Mouse (Mus musculus) limb, embryonic 14.5 days (tissue): ENCODE measurements at regions not wholly inside any gene's neighbourhood (a gene's known extent, or its start where the extent isn't known, plus 50 kb on each side); places are given as distances from the start of the nearest gene placed in this dataset.

ENCODE experiments used
- ATAC-seq: fragments of 200-750 bp; cut with Nextera tagmentation; 2 replicates; pipeline ENCODE4 v1.8.0; 2017; ENCODE audit warnings: low read depth, moderate number of reproducible peaks, moderate TSS enrichment; ENCODE audit not compliant: low FRiP score
- DNase-seq: peaks from one replicate; pipeline ENCODE4 v3.0.0-alpha.2; 2015; ENCODE audit warnings: low spot score
- H3K27ac ChIP-seq: fragments of 300-500 bp; sonication (generic); replicated peaks from 2 replicates; pipeline ENCODE4 v1.5.1; 2014; ENCODE audit warnings: low read depth, mild to moderate bottlenecking, low read length, moderate library complexity, mixed read lengths
- H3K27me3 ChIP-seq: fragments of 300-500 bp; sonication (generic); 2 replicates; pipeline ENCODE4 v1.6.1; 2014; ENCODE audit warnings: low read length, mixed read lengths; ENCODE audit not compliant: control insufficient read depth, insufficient read depth
- H3K36me3 ChIP-seq: fragments of 300-500 bp; sonication (generic); 2 replicates; pipeline ENCODE4 v1.6.1; 2014; ENCODE audit warnings: mild to moderate bottlenecking, low read length, moderate library complexity, mixed read lengths; ENCODE audit not compliant: control insufficient read depth, insufficient read depth
- H3K4me1 ChIP-seq: fragments of 300-500 bp; sonication (generic); 2 replicates; pipeline ENCODE4 v1.6.1; 2014; ENCODE audit warnings: antibody characterized with exemption, low read length, mixed read lengths; ENCODE audit not compliant: control insufficient read depth, insufficient read depth
- H3K4me2 ChIP-seq: fragments of 300-500 bp; sonication (generic); replicated peaks from 2 replicates; pipeline ENCODE4 v1.6.1; 2014; ENCODE audit warnings: low read depth, mild to moderate bottlenecking, low read length, moderate library complexity; ENCODE audit not compliant: severe bottlenecking
- H3K4me3 ChIP-seq: fragments of 300-500 bp; sonication (generic); replicated peaks from 2 replicates; pipeline ENCODE4 v1.5.1; 2014; ENCODE audit warnings: low read length
- H3K9ac ChIP-seq: fragments of 300-500 bp; sonication (generic); 2 replicates; pipeline ENCODE4 v1.6.1; 2014; ENCODE audit warnings: mild to moderate bottlenecking, low read depth, low read length, moderate library complexity; ENCODE audit not compliant: severe bottlenecking
- H3K9me3 ChIP-seq: fragments of 300-500 bp; sonication (generic); 2 replicates; pipeline ENCODE4 v1.6.1; 2016; ENCODE audit warnings: low read length; ENCODE audit not compliant: control insufficient read depth
- POLR2A ChIP-seq: fragments of 200-500 bp; IDR thresholded peaks from 2 replicates; pipeline ENCODE4 v1.8.0; 2012; ENCODE audit warnings: inconsistent platforms, mild to moderate bottlenecking, moderate library complexity, borderline replicate concordance; ENCODE audit not compliant: insufficient read depth, insufficient read length; ENCODE audit errors: extremely low read depth
- WGBS: fragments of 180-500 bp; shearing (Covaris S2); extraction: QIAGEN DNeasy Blood & Tissue Kit; methylation state at CpG from one replicate; pipeline ENCODE4 v1.1.7; 2014; 5-methylcytosine and 5-hydroxymethylcytosine counted together

DNA sequence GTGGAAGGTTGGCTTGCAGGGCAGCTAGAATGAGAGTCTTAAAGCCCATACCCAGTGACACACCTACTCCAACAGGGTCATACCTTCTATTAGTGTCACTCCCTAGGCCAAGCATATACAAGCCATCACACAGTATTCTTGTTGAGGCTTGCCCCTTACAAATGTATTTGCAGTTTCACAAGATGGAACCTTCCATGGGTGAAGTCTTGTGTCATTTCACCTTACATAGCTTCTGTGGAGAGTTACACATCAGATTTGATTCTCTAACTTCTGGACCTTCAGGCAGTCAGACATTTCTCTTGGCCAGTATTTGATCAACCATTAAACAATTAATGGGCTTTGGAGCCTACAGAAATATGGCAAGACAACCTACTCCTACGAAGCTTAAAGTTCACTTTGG is 210.6 kb upstream of the Tbl1xr1 start:
- Histone ChIP-seq H3K27ac (no peak overlapping the region), H3K9ac (no peak overlapping the region), H3K4me2 (no peak overlapping the region), H3K4me3 (no peak overlapping the region), H3K4me1 (no peaks in the 10 kb centered on the region), H3K27me3 (no peaks in the 10 kb centered on the region), H3K9me3 (no peaks in the 10 kb centered on the region), H3K36me3 (no peaks in the 10 kb centered on the region)
- DNase-seq, result no peak
- ATAC-seq, result no peak
- no peak for TF ChIP-seq POLR2A
- 86% methylated on average over 1 of the region's 1 CpGs for WGBS

DNA sequence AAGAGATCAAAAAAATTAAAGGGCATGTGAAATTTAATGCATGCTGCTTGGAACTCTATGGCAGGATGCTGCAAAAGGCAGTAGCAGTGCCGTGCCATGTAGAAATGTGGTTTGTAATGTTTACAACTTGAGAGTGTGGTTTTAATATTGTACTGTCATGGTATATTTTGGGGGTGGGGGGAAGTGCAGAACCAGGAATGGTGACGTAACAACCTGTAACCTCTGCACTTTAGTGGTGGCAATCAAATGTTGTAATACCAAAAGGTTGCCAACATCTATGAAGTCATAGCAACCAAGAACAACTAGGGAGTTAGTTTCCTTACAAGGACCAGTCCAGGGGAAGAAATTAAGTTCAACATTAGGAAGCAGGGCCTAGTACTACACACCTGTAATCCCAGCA is 198.1 kb upstream of the Tbl1xr1 start:
- ATAC-seq (no peak), DNase-seq (no peak)
- Histone ChIP-seq H3K27ac (no peak overlapping the region), H3K9ac (no peak overlapping the region), H3K4me2 (no peak overlapping the region), H3K9me3 (no peaks in the 10 kb centered on the region), H3K4me3 (no peak overlapping the region), H3K36me3 (no peaks in the 10 kb centered on the region), H3K27me3 (no peaks in the 10 kb centered on the region), H3K4me1 (no peaks in the 10 kb centered on the region)
- no peak for TF ChIP-seq POLR2A
- WGBS, result 59% methylated on average over 2 of the region's 2 CpGs

DNA sequence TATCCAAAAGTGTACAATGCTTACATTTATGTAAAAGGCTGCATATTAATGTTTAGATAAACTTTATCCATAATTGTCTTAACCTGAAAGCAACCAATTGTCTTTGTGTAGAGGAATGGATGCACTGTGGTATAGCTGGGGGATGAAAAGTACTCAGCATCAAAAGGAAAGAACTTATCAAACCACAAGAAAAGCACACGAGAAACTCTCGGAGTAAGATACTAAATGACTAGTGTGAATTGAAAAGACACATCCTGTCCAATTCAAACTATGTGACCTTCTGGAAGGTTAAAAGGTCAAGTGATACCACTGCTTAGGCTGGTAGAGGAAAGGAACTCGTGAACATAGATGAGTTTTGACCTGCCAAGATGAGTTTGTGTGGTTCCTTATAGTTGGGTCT is 192.2 kb upstream of the Tbl1xr1 start:
- Histone ChIP-seq H3K4me1 (no peaks in the 10 kb centered on the region), H3K9ac (no peak overlapping the region), H3K4me2 (no peak overlapping the region), H3K4me3 (no peak overlapping the region), H3K27ac (no peak overlapping the region), H3K36me3 (no peaks in the 10 kb centered on the region), H3K27me3 (no peaks in the 10 kb centered on the region), H3K9me3 (no peaks in the 10 kb centered on the region)
- DNase-seq (no peak), ATAC-seq (no peak)
- 77% methylated on average over 3 of the region's 3 CpGs for WGBS
- no peak for TF ChIP-seq POLR2A

DNA sequence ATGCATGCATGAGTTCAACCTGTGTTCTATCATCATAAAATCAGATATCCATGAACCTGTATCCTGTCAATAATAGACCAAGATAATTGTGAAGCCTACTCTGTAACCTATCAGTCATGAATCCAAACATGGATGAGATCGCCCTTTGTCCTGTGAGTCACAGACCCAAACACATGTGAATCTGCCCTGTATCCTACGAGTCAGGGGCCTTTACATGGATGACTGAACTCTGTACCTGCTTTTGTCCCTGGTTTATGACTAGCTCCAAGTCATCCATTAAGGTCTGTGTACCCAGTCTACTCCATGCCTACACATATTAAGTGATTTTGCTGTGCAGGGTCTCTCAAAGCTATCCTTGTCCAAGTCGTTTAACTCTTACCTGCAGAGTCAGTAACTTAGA is 187.7 kb upstream of the Tbl1xr1 start:
- Histone ChIP-seq H3K4me1 (no peaks in the 10 kb centered on the region), H3K36me3 (no peaks in the 10 kb centered on the region), H3K9me3 (no peaks in the 10 kb centered on the region), H3K9ac (no peak overlapping the region), H3K27me3 (no peaks in the 10 kb centered on the region), H3K4me3 (no peak overlapping the region), H3K27ac (no peak overlapping the region), H3K4me2 (no peak overlapping the region)
- 91% methylated on average over 3 of the region's 3 CpGs for WGBS
- TF ChIP-seq POLR2A, result no peak
- ATAC-seq, result no peak
- no peak for DNase-seq

DNA sequence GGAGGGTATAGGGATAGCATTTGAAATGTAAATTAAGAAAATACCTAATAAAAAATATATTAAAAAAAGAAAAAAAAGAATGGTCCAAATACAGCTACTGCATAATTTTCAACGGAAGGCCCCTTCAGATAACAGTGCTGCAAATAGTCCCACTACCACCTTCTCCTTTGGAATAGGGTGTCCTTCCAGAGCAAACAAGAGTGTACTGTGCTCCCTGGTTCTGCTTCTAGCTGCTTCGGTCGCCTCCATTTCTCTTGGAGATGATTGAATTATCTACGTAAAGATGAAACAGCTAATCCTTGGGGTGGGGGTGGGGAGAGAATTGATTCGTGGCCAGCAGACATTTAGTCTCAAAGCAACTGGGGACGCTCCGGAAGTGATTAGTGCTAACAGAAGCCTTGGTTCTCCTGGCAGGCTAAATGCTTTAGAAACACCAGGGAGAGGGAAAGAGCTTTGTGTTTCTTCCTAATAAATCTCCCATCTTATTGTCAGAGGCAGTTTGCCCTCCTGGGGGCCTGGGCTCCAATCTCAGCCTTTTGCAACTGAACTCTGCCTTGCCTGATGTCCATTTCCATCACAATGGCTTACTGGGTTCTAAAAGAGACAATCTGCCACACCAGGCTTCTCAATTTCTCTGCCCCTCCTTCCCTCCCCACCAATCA is 184.5 kb upstream of the Tbl1xr1 start:
- Histone ChIP-seq H3K27ac (no peak overlapping the region), H3K4me3 (no peak overlapping the region), H3K36me3 (no peaks in the 10 kb centered on the region), H3K27me3 (no peaks in the 10 kb centered on the region), H3K4me1 (no peaks in the 10 kb centered on the region), H3K4me2 (no peak overlapping the region), H3K9ac (no peak overlapping the region), H3K9me3 (no peaks in the 10 kb centered on the region)
- TF ChIP-seq POLR2A, result no peak
- WGBS, result 30% methylated on average over 7 of the region's 7 CpGs
- ATAC-seq, result no peak
- no peak for DNase-seq

DNA sequence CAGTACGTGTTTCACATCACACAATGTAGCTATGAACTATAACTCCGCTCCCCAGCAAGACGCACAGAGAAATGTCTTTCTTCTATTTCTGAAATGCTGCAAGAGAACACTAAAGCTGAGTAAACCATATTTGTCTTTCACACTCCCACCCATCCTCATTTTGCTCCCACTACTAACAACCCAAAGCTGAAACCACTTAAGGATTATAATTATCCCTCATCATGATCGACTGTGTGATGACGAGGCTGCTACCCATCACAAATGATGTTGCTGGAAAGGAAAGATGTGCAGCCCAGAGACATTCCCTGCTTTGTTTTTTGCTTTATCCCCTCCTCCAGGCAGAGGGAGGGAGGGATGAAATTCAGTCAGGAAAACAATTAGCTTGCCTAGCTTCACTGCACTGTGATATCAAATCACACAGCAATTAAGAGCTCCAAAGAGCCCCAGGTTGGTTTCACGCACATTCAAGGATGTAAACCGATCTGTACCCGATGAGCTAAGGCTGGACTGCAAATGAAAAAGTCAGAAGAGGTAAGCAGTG is 183.5 kb upstream of the Tbl1xr1 start:
- DNase-seq, result no peak
- WGBS, result 37% methylated on average over 8 of the region's 8 CpGs

More for the DNA sequence above, 183.5 kb upstream of the Tbl1xr1 start:
- no peak overlapping the region for H3K4me2 ChIP-seq
- no peak for ATAC-seq
- H3K4me3 ChIP-seq, result no peak overlapping the region
- H3K9ac ChIP-seq, result no peak overlapping the region
- H3K4me1 ChIP-seq, result no peaks in the 10 kb centered on the region
- H3K27ac ChIP-seq, result no peak overlapping the region
- H3K36me3 ChIP-seq, result no peaks in the 10 kb centered on the region
- no peak for TF ChIP-seq POLR2A
- H3K27me3 ChIP-seq, result no peaks in the 10 kb centered on the region
- H3K9me3 ChIP-seq, result no peaks in the 10 kb centered on the region
